Mouse (Mus musculus) small intestine, adult 2 months (tissue): ENCODE results near the gene Grn. TPM values are rescaled to one million over a fixed set of nuclear protein-coding genes. Genes with fewer than 3 reads are reported as not detected.
"Not testable (repeated sequence)": the region's sequence is repeated elsewhere in the genome, so short reads cannot be mapped to it uniquely, and the experiment has no call there.

Experiments
- H3K27ac ChIP-seq: fragments of 200-500 bp; 2 replicates; pipeline ENCODE4 v1.5.1; 2012; ENCODE audit warnings: low read depth, low read length, control low read depth, inconsistent platforms; ENCODE audit not compliant: insufficient read depth
- H3K27me3 ChIP-seq: fragments of 200-500 bp; 2 replicates; pipeline ENCODE4 v1.6.1; 2012; ENCODE audit warnings: mild to moderate bottlenecking, moderate library complexity, low read length, inconsistent platforms; ENCODE audit not compliant: control insufficient read depth, insufficient read depth
- H3K36me3 ChIP-seq: fragments of 200-500 bp; 2 replicates; pipeline ENCODE4 v1.6.1; 2012; ENCODE audit warnings: mild to moderate bottlenecking, low read length, control low read depth, inconsistent platforms; ENCODE audit not compliant: control insufficient read depth, insufficient read depth
- H3K4me1 ChIP-seq: fragments of 200-500 bp; 2 replicates; pipeline ENCODE4 v1.6.1; 2012; ENCODE audit warnings: low read length, inconsistent platforms, mixed read lengths; ENCODE audit not compliant: control insufficient read depth, insufficient read depth, insufficient read length
- H3K4me3 ChIP-seq: fragments of 200-500 bp; 2 replicates; pipeline ENCODE4 v1.5.1; 2012; ENCODE audit warnings: low read depth, mild to moderate bottlenecking, control low read depth, inconsistent platforms, low read length, moderate library complexity
- CTCF ChIP-seq: fragments of 200-500 bp; IDR thresholded peaks from 2 replicates; pipeline ENCODE4 v1.5.1; 2012; ENCODE audit warnings: low read depth, mild to moderate bottlenecking, control low read depth, inconsistent platforms, low read length, moderate library complexity, mixed read lengths; ENCODE audit not compliant: insufficient replicate concordance, insufficient read length; ENCODE audit errors: extremely low read depth
- POLR2A ChIP-seq: fragments of 200-500 bp; IDR thresholded peaks from 2 replicates; pipeline ENCODE4 v1.6.1; 2012; ENCODE audit warnings: low read depth, mild to moderate bottlenecking, control low read depth, inconsistent platforms, low read length, moderate library complexity
- WGBS: fragments of 180-500 bp; shearing (Covaris S2); methylation state at CpG from one replicate; pipeline ENCODE4 v1.1.7; 2018; 5-methylcytosine and 5-hydroxymethylcytosine counted together
- polyA plus RNA-seq: library from polyadenylated mRNA; depleted of rRNA; stranded (reverse); fragments of >200 nt; gene quantifications from 2 replicates; pipeline ENCODE4 v1.2.3, GENCODE M21; 2012

Grn gene
- polyA plus RNA-seq, 1 experiment, result 111 TPM

- TF ChIP-seq CTCF (no peak), POLR2A (no peak)
- H3K4me1 ChIP-seq, result no peaks in the 10 kb centered on the region
- no peaks in the 10 kb centered on the region for H3K36me3 ChIP-seq
- H3K4me3 ChIP-seq, result no peak overlapping the region
- H3K27ac ChIP-seq, result no peak overlapping the region
- H3K27me3 ChIP-seq, result no peaks in the 10 kb centered on the region
- WGBS, result 67% methylated on average over 5 of the region's 5 CpGs
These were observed 44.0 kb upstream of the Grn start for GRCm38 (mm10) chr11:102386121-102386520.

GRCm38 (mm10) chr11:102389436-102389835 lies 40.7 kb upstream of the Grn start:
- not testable (repeated sequence) for H3K27ac ChIP-seq, H3K4me3 ChIP-seq, H3K27me3 ChIP-seq, H3K36me3 ChIP-seq
- H3K4me1 ChIP-seq, result peaks cover 12% of the 10 kb centered on the region
- 85% methylated on average over 4 of the region's 5 CpGs for WGBS

GRCm38 (mm10) chr11:102392441-102393237 lies 37.5 kb upstream of the Grn start:
- WGBS, result 8% methylated on average over 15 of the region's 15 CpGs
- peaks cover 13% of the 10 kb centered on the region for H3K4me1 ChIP-seq
- H3K36me3 ChIP-seq, result no peaks in the 10 kb centered on the region
- peak overlapping the region; percentile 50 for H3K4me3 ChIP-seq
- H3K27ac ChIP-seq, result no peak overlapping the region
- no peaks in the 10 kb centered on the region for H3K27me3 ChIP-seq
- TF ChIP-seq POLR2A (no peak), CTCF (no peak)

- H3K4me1 ChIP-seq, result peaks cover 13% of the 10 kb centered on the region
- H3K4me3 ChIP-seq, result peak within 1 kb of the TSS; percentile 50
- no peak within 1 kb of the TSS for H3K27ac ChIP-seq
- TF ChIP-seq POLR2A (no peak), CTCF (no peak)
- no peaks in the 10 kb centered on the region for H3K27me3 ChIP-seq
- 2% methylated on average over 34 of the region's 34 CpGs for WGBS
- no peaks in the 10 kb centered on the region for H3K36me3 ChIP-seq
These were observed 36.9 kb upstream of the Grn start, which contains the start of gene Rundc3a for GRCm38 (mm10) chr11:102393238-102393634. Rundc3a (plus strand) TSS chr11:102393403.

GRCm38 (mm10) chr11:102393719-102394420 lies 36.2 kb upstream of the Grn start:
- Histone ChIP-seq H3K4me1 (peaks cover 13% of the 10 kb centered on the region), H3K27ac (no peak overlapping the region), H3K27me3 (no peaks in the 10 kb centered on the region), H3K4me3 (peak overlapping the region; percentile 50), H3K36me3 (no peaks in the 10 kb centered on the region)
- 7% methylated on average over 17 of the region's 17 CpGs for WGBS
- TF ChIP-seq POLR2A, result no peak
- no peak for TF ChIP-seq CTCF

GRCm38 (mm10) chr11:102394421-102395124 lies 35.5 kb upstream of the Grn start:
- Histone ChIP-seq H3K27ac (no peak overlapping the region), H3K4me3 (no peak overlapping the region), H3K4me1 (peaks cover 19% of the 10 kb centered on the region), H3K36me3 (no peaks in the 10 kb centered on the region), H3K27me3 (0 out of 2 replicates have a peak, but pooled peaks cover 4% of the 10 kb centered on the region)
- WGBS, result 43% methylated on average over 9 of the region's 9 CpGs
- TF ChIP-seq POLR2A, result no peak
- no peak for TF ChIP-seq CTCF

- WGBS, result 37% methylated on average over 5 of the region's 5 CpGs
- no peak overlapping the region for H3K27ac ChIP-seq
- peaks cover 21% of the 10 kb centered on the region for H3K4me1 ChIP-seq
- peaks cover 8% of the 10 kb centered on the region; the same call in 1 of the 2 replicates for H3K27me3 ChIP-seq
- no peaks in the 10 kb centered on the region for H3K36me3 ChIP-seq
- TF ChIP-seq POLR2A (no peak), CTCF (no peak)
- no peak overlapping the region for H3K4me3 ChIP-seq
These were observed 34.9 kb upstream of the Grn start for GRCm38 (mm10) chr11:102395250-102395649.
